Mouse (Mus musculus) testis, postnatal 10 days (tissue): ENCODE results near the gene Tmem178b.

ENCODE experiments used
- DNase-seq: peaks from one replicate; pipeline ENCODE4 v3.0.0; 2021; ENCODE audit warnings: low spot score

Gene Tmem178b

DNA sequence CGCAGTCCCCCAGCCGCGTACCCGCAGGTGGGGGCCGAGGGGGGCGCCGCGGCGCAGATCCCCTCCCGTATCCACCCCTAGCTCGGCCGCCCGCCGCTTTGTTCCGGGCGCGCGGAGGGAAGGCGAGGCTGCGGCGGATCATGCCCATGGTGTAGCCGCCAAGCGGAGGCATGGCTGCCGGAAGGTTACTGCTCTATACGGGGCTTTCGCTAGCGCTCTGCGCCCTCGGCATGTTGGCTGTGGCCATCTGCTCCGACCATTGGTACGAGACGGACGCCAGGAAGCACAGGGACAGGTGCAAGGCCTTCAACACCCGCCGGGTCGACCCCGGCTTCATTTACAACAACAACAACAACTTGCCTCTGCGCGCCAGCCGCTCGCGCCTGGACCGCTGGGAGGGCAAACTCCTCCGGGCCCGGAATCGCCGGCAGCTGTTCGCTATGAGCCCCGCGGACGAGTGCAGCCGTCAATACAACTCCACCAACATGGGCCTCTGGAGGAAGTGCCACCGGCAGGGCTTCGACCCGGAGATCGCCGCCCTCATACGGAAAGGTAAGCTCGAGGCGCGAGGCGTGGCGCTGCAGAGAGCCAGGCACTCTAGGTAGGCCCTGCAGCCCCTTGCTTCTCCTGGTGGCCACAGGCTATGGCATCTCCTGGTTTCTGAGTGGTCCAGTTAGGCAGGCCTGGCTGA, at the start of gene Tmem178b:
Tmem178b (plus strand) TSS at position 371 of the 691 bp plus-strand sequence.
- peak; percentile 45 for DNase-seq

DNA sequence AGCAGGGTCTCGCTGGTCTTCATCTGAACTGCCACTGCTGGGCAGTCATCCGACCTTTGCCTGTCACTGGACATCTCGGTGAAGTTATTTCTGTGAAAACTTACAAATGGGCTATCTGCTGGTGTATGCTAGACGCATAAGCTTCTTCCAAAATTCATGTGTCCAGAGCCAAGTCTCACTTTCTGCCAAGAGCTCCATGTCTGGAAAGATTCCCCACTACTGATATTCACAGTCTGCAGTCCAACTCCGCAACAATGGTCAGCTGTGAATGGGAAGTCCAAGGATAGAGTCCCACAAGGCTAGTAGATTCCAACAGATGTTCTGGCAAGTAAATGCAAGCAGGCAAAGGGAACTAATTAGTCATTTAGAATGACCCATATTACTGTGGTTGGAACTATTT, 44.3 kb upstream of the Tmem178b start:
- no peak for DNase-seq

- DNase-seq: no peak
These were observed 29.3 kb upstream of the Tmem178b start for GRCm38 (mm10) chr6:39843698-39844342.

DNA sequence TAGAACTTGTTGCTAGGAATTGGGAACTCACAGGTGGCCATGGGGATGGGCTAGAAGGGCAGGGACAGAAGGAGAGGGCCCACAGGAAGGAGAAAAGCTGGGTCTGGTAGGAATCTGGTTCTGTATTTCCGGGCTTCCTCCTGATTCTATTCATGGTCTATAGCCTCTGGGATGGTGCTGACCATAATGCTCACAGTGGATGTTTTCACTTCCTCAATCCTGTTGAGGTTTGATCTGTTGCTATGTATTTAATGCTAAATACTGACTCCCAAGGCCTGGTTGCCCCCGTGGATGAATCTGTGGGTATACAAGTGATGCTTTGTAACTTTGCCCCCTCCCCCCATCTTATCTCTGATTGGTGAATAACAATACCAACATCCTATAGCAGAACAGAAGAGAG, 25.5 kb upstream of the Tmem178b start:
- DNase-seq: no peak

DNA sequence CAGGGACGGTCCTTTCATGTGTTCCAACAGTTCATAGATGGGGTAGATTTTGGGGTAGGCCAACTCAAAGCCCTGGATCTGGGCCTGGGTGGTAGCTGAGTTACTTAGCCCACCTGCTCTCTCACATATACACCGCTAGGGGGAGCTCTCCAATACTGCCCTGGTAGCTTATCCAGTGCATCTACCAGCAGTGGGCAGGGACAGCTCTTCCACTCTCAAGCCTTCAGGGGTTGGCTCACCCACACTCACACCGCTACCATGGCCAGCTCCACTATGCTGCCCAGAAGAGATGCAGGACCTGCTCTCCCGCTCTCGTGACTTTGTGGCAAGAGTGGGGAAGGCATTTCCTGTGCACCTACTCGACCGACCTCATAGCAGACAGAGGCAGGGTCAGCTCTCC, 24.3 kb upstream of the Tmem178b start:
- no peak for DNase-seq

GRCm38 (mm10) chr6:39849667-39850066, 23.4 kb upstream of the Tmem178b start:
- DNase-seq: no peak

- peak; percentile 60 for DNase-seq
These were observed 2.6 kb upstream of the Tmem178b start for GRCm38 (mm10) chr6:39870271-39871135.

DNA sequence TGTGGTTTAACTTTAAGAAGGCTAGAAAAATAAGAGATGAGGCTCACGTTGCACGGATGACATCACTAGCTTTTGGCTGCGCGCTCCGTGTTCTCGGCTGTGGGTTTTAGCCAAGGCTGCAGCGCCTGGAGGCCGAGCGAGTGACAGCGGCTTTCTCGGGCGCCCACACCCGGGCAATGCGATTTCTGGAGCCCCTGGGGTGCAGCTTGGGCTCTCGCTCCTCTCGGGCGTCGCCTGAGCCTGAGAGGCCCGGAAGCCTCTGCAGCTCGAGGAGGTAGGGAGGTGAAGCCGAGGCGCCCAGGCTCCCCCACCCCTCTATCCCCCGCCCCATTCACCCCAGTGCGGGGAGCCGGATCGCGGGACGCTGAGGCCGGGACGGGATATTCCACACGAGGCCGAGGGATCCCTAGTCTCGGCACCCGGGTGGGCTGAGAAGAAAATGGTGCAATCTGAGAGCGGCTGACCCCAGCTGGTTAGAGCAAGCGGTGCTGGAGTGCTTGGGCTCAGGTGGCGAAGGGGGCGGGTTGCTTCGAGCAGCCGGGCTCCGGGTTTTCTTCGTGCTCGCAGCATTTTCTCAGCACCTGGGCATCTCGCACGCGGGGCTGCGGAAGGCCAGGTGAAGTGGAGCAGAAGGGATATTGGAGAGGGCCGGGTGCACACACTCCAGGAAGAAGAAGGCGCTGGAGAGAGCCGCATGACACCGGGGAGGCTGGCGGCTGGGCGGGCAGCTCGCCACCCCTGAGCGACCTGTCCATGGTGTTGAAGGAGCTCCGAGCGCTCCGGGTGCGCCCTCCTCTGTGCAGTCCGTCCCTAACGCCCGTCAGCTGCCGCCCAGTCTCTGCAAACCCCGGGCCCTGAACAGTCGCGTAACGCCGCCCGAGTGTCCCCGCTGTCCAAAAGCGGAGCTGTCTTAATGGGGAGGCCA, 1.4 kb upstream of the Tmem178b start:
- peak; percentile 78 for DNase-seq

DNA sequence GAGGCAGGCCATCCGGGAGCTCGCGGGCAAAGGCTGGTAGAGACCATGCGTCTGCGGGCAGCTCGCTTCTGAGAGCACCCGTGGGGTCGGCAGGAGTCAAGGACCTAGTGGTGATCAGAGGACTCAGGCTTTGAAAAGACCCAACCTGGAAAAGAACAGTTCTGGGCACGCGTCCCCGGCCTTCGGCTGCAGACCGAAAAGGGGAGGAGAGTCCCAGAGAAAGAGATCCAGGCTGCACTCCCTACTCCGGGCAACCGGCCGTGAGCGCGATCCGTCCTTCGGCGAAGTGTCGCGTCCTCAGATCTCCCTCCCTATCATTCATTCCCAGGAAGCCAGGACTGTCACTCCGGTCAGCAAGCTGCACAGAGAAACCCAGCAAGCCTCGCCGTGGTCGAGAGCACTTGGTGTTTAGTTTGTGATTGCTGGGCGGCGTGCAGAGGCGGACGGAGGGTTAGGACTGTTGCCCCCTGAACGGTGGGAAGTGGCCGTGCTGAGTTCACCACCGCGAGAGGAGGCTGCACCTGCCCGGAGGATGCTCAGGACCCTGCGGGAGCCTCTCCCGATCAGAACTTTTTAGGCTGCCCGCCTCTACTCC, 668 bp upstream of the Tmem178b start:
- peak; percentile 40 for DNase-seq

- no peak for DNase-seq
These were observed 2.1 kb downstream of the Tmem178b start for GRCm38 (mm10) chr6:39875186-39875585.

DNA sequence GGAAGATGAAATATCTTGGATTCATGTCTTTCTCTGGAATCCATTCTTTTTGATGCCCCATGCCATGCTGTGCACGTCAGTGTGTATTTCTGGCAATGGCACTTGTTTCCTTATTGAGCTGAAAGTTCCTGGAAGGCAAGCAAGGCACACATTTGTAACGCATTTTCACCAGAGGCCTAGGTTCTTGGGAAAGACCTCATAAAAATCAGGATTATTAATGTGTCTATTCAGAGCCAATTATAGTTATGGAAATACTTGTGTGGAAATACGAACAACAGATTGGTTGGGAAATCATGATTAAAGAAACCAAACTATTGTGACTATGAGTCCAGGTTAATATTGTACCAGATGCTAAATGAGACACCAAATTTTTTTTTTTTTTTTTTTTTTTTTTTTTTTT, 3.4 kb downstream of the Tmem178b start:
- DNase-seq: no peak

GRCm38 (mm10) chr6:39890811-39891210, 17.7 kb downstream of the Tmem178b start:
- no peak for DNase-seq

DNA sequence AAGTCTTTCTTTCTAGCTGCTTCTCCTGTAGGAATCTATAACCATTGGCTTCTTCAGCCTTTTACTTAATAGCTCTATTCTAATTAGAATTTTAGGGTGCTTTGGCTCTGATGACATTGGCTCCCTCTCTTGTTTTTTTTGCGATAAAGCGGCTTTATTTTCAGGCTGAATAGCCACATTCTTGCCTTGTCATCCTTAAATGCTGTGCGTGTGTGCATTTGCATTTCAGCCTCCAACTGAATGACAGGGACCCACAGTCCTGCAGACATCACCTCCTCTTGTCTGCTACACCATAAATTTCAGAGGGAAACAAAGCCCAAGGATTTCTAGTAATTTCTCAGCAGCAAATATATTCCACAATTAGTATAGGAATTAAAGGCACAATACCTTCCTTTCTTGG, 23.4 kb downstream of the Tmem178b start:
- no peak for DNase-seq

GRCm38 (mm10) chr6:39899231-39899630, 26.2 kb downstream of the Tmem178b start:
- peak; percentile 74 for DNase-seq

- DNase-seq: no peak
These were observed 30.2 kb downstream of the Tmem178b start for GRCm38 (mm10) chr6:39903220-39903773.

DNA sequence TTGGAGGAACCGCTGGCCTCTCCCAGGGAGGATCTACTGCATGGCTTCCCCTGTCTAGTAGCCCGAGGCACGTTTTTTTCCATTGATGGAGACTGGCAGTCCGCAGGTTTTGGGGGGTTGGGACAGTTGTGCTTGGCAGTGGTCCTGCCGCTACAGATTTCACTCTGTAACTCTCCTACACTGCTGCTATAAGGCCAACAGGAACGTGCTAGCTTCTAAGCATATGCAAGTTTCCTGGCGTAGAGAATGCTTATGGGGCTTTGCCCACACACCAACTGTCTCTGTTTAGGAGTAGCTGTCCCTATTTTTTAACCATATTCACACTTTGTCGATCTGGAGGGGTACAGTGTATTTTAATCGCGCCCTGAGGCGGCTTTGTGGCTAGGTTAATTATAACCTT, 30.8 kb downstream of the Tmem178b start:
- DNase-seq: no peak

- DNase-seq: no peak
These were observed 41.9 kb downstream of the Tmem178b start for GRCm38 (mm10) chr6:39914956-39915355.

GRCm38 (mm10) chr6:39915636-39916281, 42.7 kb downstream of the Tmem178b start:
- no peak for DNase-seq

- no peak for DNase-seq
These were observed 43.4 kb downstream of the Tmem178b start for GRCm38 (mm10) chr6:39916514-39916913.

- DNase-seq: no peak
These were observed 44.2 kb downstream of the Tmem178b start for GRCm38 (mm10) chr6:39917242-39917641.
